Mouse (Mus musculus): ENCODE data around the gene Chka.

- TF ChIP-seq ZC3H11A (IDR thresholded peaks at IDR 0.05; ENCODE audit: borderline replicate concordance, low read depth, low read length) (no peak), HCFC1 (IDR thresholded peaks at IDR 0.05; ENCODE audit: borderline replicate concordance, insufficient read depth, low read length) (no peak), MAFK (IDR thresholded peaks at IDR 0.05; ENCODE audit: insufficient read depth, low read depth, low read length) (no peak), CHD2 (IDR thresholded peaks at IDR 0.05; ENCODE audit: low read depth, low read length) (no peak)
Measured at GRCm38 (mm10) chr19:3819899-3820444, 31.6 kb upstream of the Chka start.

All from ES-E14 (cell line).